Comparison of ENCODE assay signal across 30 mouse cellular contexts in genomic region chr11:59821625-59822024, GRCm38 (mm10).
"Had no signal": no experiment of that assay in that cellular context is flagged by ENCODE, and none has a peak within 500 bp of the region (broad histone marks: within the 10 kb centered on the region; RNA-seq: fewer than 3 reads in every experiment).

No protein-coding gene starts in this region.

- DNase-seq: heart, postnatal 10 days; heart, postnatal 14 days; heart, postnatal 36 days; heart, postnatal 4 days; kidney, adult 11 months; kidney, adult 18-20 months; kidney, adult 2 months; kidney, adult 8-10 months; kidney, adult 9 months; kidney, postnatal 10 days; kidney, postnatal 14 days; kidney, postnatal 25 days; kidney, postnatal 36 days; kidney, postnatal 4 days; layer of hippocampus, adult 9-11 months; layer of hippocampus, postnatal 36 days had no signal

- H3K9ac ChIP-seq: heart, embryonic 12.5 days; heart, embryonic 13.5 days; heart, embryonic 15.5 days; hindbrain, embryonic 12.5 days; hindbrain, embryonic 13.5 days; hindbrain, embryonic 14.5 days; hindbrain, embryonic 15.5 days; intestine, embryonic 15.5 days; kidney, embryonic 15.5 days had no signal

- H3K27me3 ChIP-seq: heart, embryonic 12.5 days; heart, embryonic 13.5 days; heart, embryonic 15.5 days; hindbrain, embryonic 12.5 days; hindbrain, embryonic 13.5 days; hindbrain, embryonic 15.5 days; intestine, embryonic 15.5 days; kidney, embryonic 15.5 days had no signal

- H3K27ac ChIP-seq: heart, embryonic 13.5 days; heart, embryonic 15.5 days; hindbrain, embryonic 10.5 days; hindbrain, embryonic 12.5 days; hindbrain, embryonic 13.5 days; hindbrain, embryonic 14.5 days; hindbrain, embryonic 15.5 days; hindbrain, postnatal 0 days; intestine, embryonic 15.5 days; kidney, embryonic 15.5 days; kidney, postnatal 0 days; layer of hippocampus, adult 2 months; left cerebral cortex, adult 2 months had no signal

- H3K4me1 ChIP-seq: heart, embryonic 12.5 days; heart, embryonic 13.5 days; heart, embryonic 15.5 days; hindbrain, embryonic 10.5 days; hindbrain, embryonic 12.5 days; hindbrain, embryonic 13.5 days; hindbrain, embryonic 15.5 days; intestine, embryonic 15.5 days; kidney, embryonic 15.5 days had no signal

- H3K4me3 ChIP-seq: heart, embryonic 12.5 days; heart, embryonic 13.5 days; heart, embryonic 15.5 days; hindbrain, embryonic 10.5 days; hindbrain, embryonic 12.5 days; hindbrain, embryonic 13.5 days; hindbrain, embryonic 15.5 days; intestine, embryonic 15.5 days; kidney, embryonic 15.5 days; layer of hippocampus, adult 2 months; left cerebral cortex, adult 2 months had no signal

- H3K9me3 ChIP-seq: heart, embryonic 12.5 days; heart, embryonic 13.5 days; heart, embryonic 15.5 days; hindbrain, embryonic 10.5 days; hindbrain, embryonic 12.5 days; hindbrain, embryonic 13.5 days; hindbrain, embryonic 15.5 days; intestine, embryonic 15.5 days; kidney, embryonic 15.5 days had no signal
